Mouse (Mus musculus) embryonic stem cell, embryonic (primary cell): Measurements from ENCODE around the gene Psors1c2.

Experiments
- CTCF ChIA-PET, 4 experiments: fragments of 300-600 bp in 2 of 4; fragments of 350-600 bp in 2 of 4; sonication (Branson Sonifier 250); formaldehyde crosslinking; loops; one replicate each; lab custom pipeline; 2022; ENCODE audit warnings: inconsistent platforms in 2 of 4; lab: Charles Lee
- POLR2A ChIA-PET, 4 experiments: fragments of 300-600 bp in 2 of 4; fragments of 350-600 bp in 2 of 4; sonication (Branson Sonifier 250); formaldehyde crosslinking; loops; one replicate each; lab custom pipeline; 2022; ENCODE audit warnings: antibody characterized with exemption in 4 of 4, inconsistent platforms in 1 of 4; lab: Charles Lee

Gene Psors1c2

GRCm38 (mm10) chr17:35556812-35557211 is 23.8 kb downstream of the Psors1c2 start:
- CTCF ChIA-PET = interaction anchor here (0.7 to 7.4 kb wide), 17 partner anchors 8 to 181 kb away, joined by 3 to 84 read pairs (median 5); no protein-coding TSS in a partner anchor
- POLR2A ChIA-PET = interaction anchor here in 2 of 4 experiments (0.8 to 2.3 kb wide), 4 partner anchors 12 to 22 kb away, joined by 3 to 9 read pairs (median 4); no protein-coding TSS in a partner anchor

- ChIA-PET POLR2A (interaction anchor here in 3 of 4 experiments (0.8 to 2.8 kb wide), 6 partner anchors 8 to 67 kb away, joined by 3 to 17 read pairs (median 7); no protein-coding TSS in a partner anchor), CTCF (interaction anchor here in 3 of 4 experiments (0.7 to 7.4 kb wide), 19 partner anchors 8 to 283 kb away, joined by 3 to 84 read pairs (median 5); partner anchors contain the start of gene Psors1c2 (in 1 of the 3))
These were observed 24.4 kb downstream of the Psors1c2 start for GRCm38 (mm10) chr17:35557351-35557750.

- ChIA-PET POLR2A (interaction anchor here (0.6 to 2.8 kb wide), 22 partner anchors 8 to 606 kb away, joined by 3 to 17 read pairs (median 4); partner anchors contain the start of gene 2300002M23Rik (in 1 of the 4)), CTCF (interaction anchor here (0.5 to 7.4 kb wide), 48 partner anchors 8 to 315 kb away, joined by 3 to 84 read pairs (median 5); partner anchors contain the start of gene Psors1c2 (in 1 of the 4))
These were observed 25.2 kb downstream of the Psors1c2 start for GRCm38 (mm10) chr17:35558216-35558615.

- POLR2A ChIA-PET = interaction anchor here in 2 of 4 experiments (0.6 to 1.7 kb wide), 5 partner anchors 9 to 48 kb away, joined by 3 to 4 read pairs (median 4); no protein-coding TSS in a partner anchor
- CTCF ChIA-PET = interaction anchor here in 2 of 4 experiments (0.5 to 1.2 kb wide), 2 partner anchors 33 to 250 kb away, joined by 3 to 4 read pairs; no protein-coding TSS in a partner anchor
These were observed 34.1 kb downstream of the Psors1c2 start, which contains the start of gene 2300002M23Rik for GRCm38 (mm10) chr17:35567150-35567549. 2300002M23Rik (plus strand) TSS chr17:35567450.

- CTCF ChIA-PET = interaction anchor here in 2 of 4 experiments (0.6 to 2.4 kb wide), 5 partner anchors 9 to 128 kb away, joined by 3 to 7 read pairs (median 4); partner anchors contain the start of gene Cdsn (in 1 of the 2)
- POLR2A ChIA-PET = interaction anchor here in 3 of 4 experiments (0.6 to 1.7 kb wide), 3 partner anchors 9 to 351 kb away, joined by 3 to 4 read pairs (median 4); no protein-coding TSS in a partner anchor
These were observed 34.8 kb downstream of the Psors1c2 start for GRCm38 (mm10) chr17:35567767-35568166.

- CTCF ChIA-PET = interaction anchor here (0.6 to 4.0 kb wide), 25 partner anchors 9 to 254 kb away, joined by 3 to 19 read pairs (median 4); partner anchors contain the start of gene Flot1 (in 1 of the 4)
- POLR2A ChIA-PET = interaction anchor here in 3 of 4 experiments (0.6 to 2.6 kb wide), 16 partner anchors 11 to 195 kb away, joined by 3 to 8 read pairs (median 3); partner anchors contain the start of gene Psors1c2 (in 1 of the 3)
These were observed 36.3 kb downstream of the Psors1c2 start for GRCm38 (mm10) chr17:35569091-35569944.

GRCm38 (mm10) chr17:35570836-35571235 is 37.8 kb downstream of the Psors1c2 start:
- CTCF ChIA-PET = interaction anchor here (0.6 to 4.0 kb wide), 20 partner anchors 12 to 167 kb away, joined by 3 to 19 read pairs (median 4); partner anchors contain the start of gene Cdsn (in 1 of the 4)

GRCm38 (mm10) chr17:35571477-35571876 is 38.5 kb downstream of the Psors1c2 start:
- POLR2A ChIA-PET = interaction anchor here in 3 of 4 experiments (0.7 to 1.5 kb wide), 7 partner anchors 10 to 242 kb away, joined by 3 to 7 read pairs (median 4); no protein-coding TSS in a partner anchor

More at GRCm38 (mm10) chr17:35570836-35571235, 37.8 kb downstream of the Psors1c2 start:
- POLR2A ChIA-PET = interaction anchor here in 3 of 4 experiments (0.6 to 2.6 kb wide), 11 partner anchors 9 to 345 kb away, joined by 3 to 9 read pairs (median 4); partner anchors contain the start of gene Mrps18b (in 1 of the 3)

GRCm38 (mm10) chr17:35578211-35578610 is 45.2 kb downstream of the Psors1c2 start:
- ChIA-PET CTCF (interaction anchor here (0.6 to 2.1 kb wide), 46 partner anchors 9 to 296 kb away, joined by 3 to 16 read pairs (median 4); partner anchors contain the start of gene Vars2 (in 1 of the 4)), POLR2A (interaction anchor here in 2 of 4 experiments (0.7 to 2.6 kb wide), 11 partner anchors 13 to 127 kb away, joined by 3 to 7 read pairs (median 6); partner anchors contain the start of genes Ddr1 (in 1 of the 2) and Sfta2 (in 1 of the 2))

More at GRCm38 (mm10) chr17:35571477-35571876, 38.5 kb downstream of the Psors1c2 start:
- CTCF ChIA-PET = interaction anchor here (0.5 to 4.0 kb wide), 20 partner anchors 8 to 168 kb away, joined by 3 to 19 read pairs (median 3); partner anchors contain the start of genes Cdsn (in 1 of the 4) and Sfta2 (in 1 of the 4)

GRCm38 (mm10) chr17:35582900-35583299 is 49.9 kb downstream of the Psors1c2 start:
- POLR2A ChIA-PET = no interaction called here
- CTCF ChIA-PET = interaction anchor here in 3 of 4 experiments (0.7 to 2.2 kb wide), 11 partner anchors 11 to 383 kb away, joined by 3 to 9 read pairs (median 5); no protein-coding TSS in a partner anchor
